Mouse (Mus musculus): ENCODE measurements around the gene Sgpp2.

The Sgpp2 gene

GRCm38 (mm10) chr1:78451070-78451854, 141.1 kb downstream of the Sgpp2 start:
- no peak for DNase-seq (ENCODE audit: low spot score)

- no peak for DNase-seq (ENCODE audit: low spot score)
Observed at GRCm38 (mm10) chr1:78452544-78452943, 142.4 kb downstream of the Sgpp2 start.

- no peak for DNase-seq (ENCODE audit: low spot score)
Observed at GRCm38 (mm10) chr1:78453886-78454285, 143.7 kb downstream of the Sgpp2 start.

- DNase-seq (ENCODE audit: low spot score): peak; percentile 45
Observed at GRCm38 (mm10) chr1:78454659-78455058, 144.5 kb downstream of the Sgpp2 start.

Data from testis, postnatal 10 days (tissue).